Mouse (Mus musculus) thymus, adult 2 months (tissue): ENCODE measurements around the gene Rad54l2.

Source experiments
- CTCF ChIP-seq: fragments of 200-500 bp; IDR thresholded peaks from 2 replicates; pipeline ENCODE4 v1.5.1; 2012; ENCODE audit warnings: mild to moderate bottlenecking, control low read depth, low read length, moderate library complexity, borderline replicate concordance; ENCODE audit not compliant: control insufficient read depth, poor library complexity, insufficient read depth; ENCODE audit errors: extremely low read depth
- POLR2A ChIP-seq: fragments of 200-500 bp; IDR thresholded peaks from 2 replicates; pipeline ENCODE4 v1.6.1; 2012; ENCODE audit warnings: mild to moderate bottlenecking, low read length, control low read depth, moderate library complexity; ENCODE audit not compliant: control insufficient read depth, poor library complexity, insufficient read depth; ENCODE audit errors: extremely low read depth

DNA sequence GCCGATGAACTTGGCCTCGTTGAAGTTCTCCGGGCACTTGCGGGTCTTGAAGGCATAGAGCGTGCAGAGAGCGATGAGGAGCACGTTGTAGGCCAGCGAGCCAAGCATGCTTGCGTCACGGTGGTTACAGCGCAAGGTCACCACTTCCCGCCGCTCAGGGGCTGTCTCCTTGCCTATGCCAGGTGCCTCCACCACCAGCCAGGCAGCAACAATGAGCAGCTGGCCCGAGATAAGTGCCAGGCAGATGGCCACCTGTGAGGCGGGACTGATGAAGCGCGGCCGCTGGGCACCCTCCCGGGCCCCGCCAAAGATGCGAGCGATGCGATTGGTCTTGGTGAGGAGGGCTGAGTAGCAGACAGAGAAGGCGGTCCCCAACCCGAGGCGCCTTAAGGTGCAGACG is 141.8 kb downstream of the Rad54l2 start:
- no peak for TF ChIP-seq POLR2A
- TF ChIP-seq CTCF: no peak
